Mouse (Mus musculus) ZHBTc4 (cell line): ENCODE measurements at regions not wholly inside any gene's neighbourhood (a gene's known extent, or its start where the extent isn't known, plus 50 kb on each side); places are given as distances from the start of the nearest gene placed in this dataset.

Source experiments
- DNase-seq: peaks from one replicate; pipeline ENCODE4 v3.0.0-alpha.2; 2011; ENCODE audit warnings: low read depth, low spot score

DNA sequence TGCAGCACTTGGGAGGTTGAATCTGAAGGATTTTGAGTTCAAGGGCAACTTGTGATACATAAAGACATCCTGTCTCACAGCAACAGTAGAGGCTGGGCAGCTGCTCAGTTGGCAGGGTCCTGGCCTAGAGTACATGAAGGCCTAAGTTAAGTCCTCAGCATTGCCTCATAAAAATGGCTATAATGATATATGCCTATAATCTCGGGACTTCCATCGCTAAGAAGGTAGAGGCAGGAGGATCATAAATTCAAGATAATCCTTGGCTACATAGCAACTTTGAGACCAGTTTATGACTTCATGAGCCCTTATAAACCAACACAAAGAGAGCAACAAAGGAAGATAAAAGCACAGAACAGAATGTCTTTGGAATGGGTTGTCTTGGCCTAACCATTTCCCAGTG, 570.0 kb upstream of the Auts2 start:
- no peak for DNase-seq

DNA sequence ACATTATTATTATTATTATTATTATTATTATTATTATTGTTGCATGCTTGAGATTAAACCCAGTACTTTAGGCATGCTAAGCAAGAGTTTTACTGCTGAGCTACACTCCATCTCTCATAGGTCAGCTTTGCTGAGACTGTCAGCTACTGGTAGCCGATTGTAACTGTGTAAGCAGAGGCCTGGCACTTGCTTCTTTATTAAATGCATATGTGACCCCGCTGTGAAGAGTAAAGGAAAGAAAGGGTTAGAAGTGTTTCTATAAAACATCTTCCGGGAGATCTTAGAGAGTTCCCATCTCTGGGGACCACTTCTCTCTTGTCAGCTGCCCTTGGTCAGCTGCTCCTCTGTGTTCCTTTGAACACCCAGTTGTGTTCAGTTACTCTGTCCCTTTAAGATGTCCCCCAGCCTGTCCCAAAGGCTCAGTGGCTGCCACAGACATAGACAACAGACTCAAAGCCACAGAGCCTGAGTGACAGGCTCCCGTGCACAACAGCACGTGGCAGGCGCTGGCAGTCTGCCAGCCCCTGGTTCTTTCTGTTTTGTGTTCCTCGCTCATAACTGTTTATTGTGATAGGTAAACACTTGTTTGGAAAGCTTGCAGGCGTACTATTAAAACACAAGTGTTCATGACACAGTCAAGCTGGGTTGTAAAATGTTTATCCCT, 563.7 kb upstream of the Auts2 start:
- DNase-seq = no peak

DNA sequence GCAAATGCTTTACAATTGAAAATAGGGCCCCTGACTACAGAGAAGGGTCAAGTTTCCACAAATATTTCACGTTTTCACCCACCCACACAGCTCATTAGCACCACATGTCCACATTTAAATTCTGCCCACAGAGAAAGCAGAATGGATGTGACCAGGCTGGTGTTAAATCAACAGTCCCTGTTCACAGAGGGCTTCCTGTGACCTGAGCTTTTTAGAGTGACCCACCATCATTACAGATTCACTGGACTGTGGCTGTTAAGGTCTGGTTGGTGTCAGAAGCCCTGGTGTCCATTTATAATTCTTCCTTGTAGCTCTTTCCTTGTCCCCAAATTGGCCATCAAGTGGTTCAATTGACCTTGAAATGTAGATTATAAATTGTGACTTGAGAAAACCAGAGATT, 553.2 kb upstream of the Auts2 start:
- no peak for DNase-seq

DNA sequence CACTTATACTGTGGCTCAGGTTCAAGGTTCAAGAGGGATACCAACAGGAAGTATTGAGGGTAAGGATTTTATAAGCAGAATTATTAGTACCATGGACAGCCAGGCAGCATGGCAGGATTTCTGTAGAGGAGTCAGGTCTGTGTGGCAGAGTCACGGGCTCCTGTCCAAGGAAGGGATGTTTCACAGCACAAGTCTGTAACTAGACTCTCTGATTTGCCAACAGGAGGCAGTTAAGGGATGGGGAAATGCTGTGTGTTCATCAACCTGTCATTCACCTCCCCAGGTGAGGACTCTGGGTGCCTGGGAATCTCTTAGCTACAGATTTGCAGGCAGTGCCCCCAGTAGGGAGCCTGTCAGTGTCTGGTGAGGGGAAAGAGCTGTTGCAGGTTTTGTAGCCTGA, 541.7 kb upstream of the Auts2 start:
- DNase-seq = no peak

DNA sequence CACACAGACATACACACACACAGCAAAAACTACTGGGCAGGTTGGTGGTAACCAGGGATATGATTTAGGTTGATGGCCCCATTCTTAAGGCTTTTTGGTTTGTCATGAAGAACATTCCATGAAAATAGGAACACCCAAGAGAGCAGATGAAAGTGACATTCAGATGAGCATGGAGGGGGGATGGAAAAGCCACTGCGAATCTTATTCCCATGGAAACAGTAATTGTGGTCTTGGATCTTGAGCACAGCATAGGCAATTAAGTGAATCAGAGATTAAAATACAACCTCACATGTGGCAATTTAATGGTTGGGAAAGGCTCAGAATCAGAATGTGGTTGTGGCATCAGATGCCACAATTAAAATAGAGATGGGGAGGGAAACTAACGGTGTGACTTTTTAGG, 537.6 kb upstream of the Auts2 start:
- DNase-seq = no peak

DNA sequence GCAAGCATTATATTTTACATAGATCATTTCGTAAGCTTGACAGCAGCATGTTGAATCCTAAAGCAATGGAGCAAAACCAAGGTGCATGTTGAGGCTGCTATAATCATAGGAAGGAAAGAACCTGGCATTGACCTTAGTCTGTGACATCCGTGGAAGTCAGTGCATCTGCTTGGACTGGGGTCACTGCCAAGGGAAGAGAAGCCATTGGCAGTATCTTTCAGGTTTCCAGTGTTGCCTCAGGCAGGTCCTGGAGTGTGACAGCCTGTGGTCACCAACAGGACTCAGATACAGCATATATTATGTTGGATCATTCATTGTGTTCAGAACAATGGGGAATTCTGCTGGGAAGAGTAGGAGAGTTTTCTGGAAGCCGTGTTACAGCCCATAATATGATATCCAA, 535.8 kb upstream of the Auts2 start:
- no peak for DNase-seq

DNA sequence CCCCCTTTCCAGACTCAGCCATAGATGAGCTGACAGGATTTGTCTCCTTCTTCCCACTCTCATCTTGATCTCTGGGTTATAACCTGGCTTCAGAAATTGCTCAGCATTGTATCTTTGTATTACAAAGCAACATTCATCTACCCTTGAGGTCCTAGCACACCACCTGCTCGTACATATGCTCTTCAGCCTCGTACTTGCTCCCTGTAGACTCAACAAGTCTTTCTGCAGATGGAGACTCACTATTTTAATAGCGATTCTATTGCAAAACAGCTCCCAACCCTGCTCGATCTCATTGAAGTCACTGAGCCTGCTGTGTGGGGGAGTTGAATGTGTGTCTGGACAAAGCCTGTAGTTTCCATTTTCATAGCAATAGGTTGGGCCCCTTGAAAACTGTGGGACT, 535.2 kb upstream of the Auts2 start:
- no peak for DNase-seq

DNA sequence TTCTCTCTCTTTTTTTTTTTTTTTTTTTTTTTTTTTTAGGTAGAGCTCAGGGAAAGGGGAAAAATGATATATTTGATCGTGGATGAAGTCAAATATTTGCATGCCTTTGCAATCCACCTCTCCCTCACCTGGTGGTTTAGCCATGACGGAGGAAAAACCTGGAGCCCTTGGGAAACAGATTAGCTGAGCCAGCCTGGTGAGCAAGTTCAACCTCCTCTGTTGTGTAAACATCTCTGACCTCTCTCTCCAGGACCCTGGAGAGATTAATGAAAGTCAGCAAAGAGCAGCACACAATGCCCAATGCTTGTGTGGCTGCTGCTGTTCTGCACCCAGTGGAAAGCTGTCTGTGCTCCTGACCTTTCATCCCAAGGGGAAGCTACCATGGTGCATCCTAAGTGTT, 530.2 kb upstream of the Auts2 start:
- no peak for DNase-seq

DNA sequence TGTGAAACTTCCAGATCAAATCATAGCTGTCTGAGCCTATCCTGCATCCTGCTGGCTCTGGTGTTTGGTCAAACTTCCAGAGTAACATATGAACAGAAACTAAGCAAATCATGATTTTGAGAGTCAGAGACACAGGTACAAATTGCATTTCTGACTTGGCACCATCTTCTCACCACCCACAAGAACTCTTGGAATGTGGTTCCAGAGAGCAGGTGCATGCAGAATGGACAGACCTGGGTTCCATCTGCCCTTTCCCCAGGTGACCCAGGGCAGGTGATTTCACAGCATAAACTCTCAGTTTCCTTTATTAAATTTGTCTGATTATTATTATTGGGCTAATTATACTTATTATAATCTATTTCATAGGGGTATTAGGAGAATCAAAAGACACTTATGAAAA, 527.0 kb upstream of the Auts2 start:
- DNase-seq = no peak

DNA sequence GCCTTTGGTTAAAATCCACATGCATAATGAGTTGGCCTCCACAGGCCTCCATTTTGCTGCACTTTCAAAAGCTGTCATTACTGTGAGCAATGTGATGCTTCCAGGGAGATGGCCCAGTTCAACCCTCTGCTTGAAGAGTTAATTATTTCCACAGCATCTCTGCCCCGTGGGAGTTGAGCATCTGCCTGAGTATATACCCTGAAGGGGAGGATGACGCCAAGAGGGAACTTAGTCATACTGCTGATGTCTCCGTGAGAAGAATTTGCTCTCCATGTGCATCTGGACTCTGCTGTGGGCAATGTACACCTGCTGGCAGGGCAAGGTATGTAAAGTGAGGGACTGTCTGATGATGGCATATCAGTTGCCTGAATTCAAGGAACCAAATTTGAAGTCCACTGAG, 519.3 kb upstream of the Auts2 start:
- DNase-seq = no peak

DNA sequence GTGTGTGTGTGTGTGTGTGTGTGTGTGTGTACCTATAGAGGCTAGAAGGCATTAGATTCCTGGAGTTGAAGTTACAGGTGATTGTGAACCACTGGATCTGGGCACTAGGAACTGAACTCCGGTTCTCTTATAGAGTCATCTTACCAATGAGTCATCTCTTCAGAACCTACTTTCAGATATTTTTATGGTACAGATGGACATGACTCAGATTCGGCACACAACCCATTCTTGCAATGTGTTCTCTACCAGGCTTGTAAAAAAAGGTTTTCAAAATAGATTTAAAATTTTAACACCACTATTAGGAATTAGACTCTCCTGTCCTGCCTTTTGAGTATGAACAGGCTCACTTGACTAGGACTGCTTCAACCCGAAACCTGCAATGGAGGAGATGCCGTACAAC, 504.3 kb upstream of the Auts2 start:
- no peak for DNase-seq

DNA sequence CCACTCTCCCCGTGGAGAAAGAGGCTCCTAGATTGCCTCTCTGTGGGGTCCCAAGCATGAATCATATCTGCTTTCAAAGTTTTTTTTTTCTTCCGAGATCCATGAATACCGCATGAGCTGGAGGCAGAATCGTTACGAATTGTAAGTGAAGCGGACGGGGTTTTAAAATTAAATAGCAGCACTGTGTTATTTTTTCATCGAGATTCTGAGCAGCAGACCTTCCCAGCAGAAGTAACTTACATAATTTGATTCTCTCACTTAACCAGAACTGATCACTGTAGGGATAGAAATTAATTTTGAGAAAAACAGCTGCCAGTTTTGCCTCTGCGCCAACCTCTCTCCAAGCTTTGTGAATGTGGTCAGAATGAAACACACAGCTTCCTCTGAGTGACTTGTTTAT, 502.5 kb upstream of the Auts2 start:
- no peak for DNase-seq

DNA sequence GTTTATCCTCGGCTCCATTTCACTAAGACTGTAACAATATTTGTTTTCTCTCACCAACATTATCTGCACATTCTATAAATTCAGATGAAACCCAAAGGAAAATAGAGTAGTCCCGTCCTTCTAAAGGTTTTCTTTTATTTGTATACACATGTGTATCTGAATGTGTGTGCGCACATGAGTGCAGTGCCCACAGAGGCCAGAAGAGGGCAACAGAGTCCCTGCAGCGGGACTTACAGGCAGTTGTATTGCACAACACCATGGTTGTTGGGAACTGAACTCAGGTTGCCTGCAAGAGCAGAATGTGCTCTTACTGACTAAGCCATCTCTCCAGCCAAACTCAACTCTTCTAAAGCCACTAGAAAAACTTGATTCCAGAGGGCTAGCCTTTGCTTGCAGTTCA, 484.4 kb upstream of the Auts2 start:
- DNase-seq = peak; percentile 56

DNA sequence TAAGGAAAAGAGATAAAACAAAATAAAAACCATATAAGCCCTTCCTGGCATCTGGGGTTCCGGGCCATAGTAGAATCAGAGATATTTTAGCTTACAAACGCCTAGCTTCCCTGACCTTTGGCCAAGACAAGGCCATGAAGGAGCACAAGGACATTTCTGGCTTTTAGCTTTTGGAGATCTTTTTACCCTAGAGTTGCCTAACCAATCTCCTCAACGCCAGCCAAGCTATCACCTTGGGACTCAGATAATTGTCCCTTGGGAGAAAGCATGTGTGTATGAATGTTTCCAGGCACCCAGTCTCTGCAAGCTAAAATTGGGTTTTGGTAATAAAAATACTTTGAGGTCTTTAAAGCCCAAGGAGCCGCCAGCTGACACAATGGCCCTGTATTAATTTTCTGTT, 482.0 kb upstream of the Auts2 start:
- DNase-seq = no peak

DNA sequence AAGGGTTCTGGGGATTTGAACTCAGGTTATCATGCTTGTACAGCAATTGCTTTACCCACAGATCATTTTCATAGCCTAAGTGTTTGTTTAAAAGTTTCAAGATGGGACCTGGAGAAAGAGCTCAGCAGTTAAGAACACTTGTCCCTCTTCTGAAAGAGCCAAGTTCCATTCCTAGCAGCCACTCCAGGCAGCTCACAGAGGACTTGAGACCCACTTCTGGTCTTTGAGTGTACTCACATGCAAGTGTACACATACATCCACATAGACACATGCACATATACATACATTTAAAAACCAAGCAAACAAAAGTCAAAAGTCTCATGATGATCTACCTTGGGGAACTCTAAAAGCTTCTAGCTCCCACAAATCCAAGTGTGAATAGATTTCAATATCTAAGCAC, 477.7 kb upstream of the Auts2 start:
- DNase-seq = no peak

DNA sequence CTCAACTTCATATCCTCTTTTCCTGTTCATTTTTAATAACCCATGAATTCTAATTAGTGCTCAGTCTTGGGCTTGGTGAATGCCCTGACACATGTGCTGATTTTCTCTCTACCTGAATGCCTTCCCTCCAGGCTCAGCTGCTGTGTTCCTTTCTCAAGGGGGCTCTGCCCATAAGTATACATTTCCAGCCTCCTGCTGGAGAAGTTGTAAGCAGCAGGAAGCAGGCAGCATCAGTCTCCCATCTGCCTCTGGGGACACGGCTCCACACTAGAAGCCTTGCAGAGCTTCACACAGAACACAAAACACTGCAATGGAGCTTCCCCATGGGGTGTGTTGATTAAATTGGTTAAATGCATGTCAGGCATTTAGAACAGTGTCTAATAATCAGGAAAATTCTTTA, 477.0 kb upstream of the Auts2 start:
- DNase-seq = no peak

DNA sequence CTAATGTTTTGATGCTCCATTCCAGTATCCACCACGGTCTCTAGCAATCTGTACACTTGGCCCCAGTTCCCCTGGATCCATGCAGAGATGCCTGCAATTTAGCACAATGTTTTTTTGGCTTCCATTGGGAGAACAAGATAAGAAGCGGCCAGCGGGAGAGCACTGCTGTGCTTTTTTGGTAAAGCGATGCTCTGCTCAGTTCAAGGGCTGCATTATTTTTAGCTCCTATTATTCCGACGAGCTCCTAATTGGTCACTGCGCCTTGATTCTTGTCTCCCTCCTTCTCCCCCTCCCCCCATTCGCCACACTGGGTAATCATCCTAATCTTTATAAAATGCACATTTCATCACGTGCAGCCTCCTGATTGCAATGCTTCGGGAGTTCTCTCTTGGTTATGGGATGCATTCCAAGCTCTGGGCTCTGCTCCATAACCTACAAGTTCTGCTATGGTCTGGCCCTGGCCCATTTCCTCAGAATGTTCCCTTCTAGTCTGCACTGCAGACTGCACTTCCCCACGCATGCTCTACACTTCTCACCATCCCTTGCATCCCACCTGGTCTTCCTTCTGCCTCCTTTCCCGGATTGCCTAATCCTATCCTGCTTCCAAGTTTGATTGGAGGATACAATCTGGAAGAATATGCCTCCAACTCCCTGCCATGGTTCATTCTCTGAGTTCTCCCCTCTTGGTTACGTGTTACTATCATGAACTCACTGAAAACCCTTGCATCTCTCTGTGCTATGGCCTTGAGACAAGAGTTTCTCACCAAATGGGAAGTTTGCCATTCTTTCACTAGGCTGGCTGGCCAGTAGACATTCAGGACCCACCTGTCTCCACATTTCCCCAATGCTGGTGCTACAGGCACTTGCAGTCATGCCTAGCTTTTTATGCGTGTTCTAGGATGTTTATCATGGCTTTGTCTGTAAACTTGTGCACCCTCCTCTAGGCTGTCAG, 467.8 kb upstream of the Auts2 start:
- DNase-seq = no peak

DNA sequence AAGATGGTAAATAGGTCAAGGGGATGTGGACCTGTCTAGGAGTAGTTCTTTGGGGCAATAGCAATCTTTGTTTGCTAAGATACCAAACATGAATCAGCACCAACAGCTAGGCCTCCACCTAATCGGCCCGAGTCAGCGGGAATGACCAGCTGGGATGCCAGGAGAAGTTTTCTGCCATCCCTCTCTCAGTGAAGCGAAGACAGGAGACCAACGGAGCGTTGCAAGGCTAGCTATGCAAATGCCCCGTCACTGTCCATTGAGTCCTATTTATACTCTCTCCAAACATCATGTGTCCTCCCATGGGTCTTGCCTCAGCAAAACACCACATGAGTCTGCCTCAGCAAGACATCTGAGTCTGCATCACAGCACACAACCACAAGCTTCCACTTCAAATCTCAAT, 439.7 kb upstream of the Auts2 start:
- no peak for DNase-seq

DNA sequence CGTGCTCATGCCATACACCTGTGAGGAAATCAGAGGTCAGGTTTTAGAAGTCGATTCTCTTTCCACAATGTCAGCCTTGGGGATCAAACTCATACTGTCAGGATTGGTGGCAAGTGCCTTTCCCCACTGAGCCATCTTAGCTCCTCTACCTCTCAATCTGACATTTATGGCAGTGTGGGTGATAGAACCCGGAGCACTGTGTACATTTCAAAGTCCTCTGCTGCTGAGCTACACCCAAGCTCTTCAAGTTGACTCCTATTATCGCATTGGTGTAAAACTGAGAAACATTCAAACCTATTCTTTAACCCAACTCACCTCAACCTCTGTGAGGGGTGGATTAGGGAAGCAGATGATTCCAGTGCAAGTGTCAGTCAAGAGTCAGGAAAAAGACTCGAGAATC, 435.9 kb upstream of the Auts2 start:
- DNase-seq = no peak

DNA sequence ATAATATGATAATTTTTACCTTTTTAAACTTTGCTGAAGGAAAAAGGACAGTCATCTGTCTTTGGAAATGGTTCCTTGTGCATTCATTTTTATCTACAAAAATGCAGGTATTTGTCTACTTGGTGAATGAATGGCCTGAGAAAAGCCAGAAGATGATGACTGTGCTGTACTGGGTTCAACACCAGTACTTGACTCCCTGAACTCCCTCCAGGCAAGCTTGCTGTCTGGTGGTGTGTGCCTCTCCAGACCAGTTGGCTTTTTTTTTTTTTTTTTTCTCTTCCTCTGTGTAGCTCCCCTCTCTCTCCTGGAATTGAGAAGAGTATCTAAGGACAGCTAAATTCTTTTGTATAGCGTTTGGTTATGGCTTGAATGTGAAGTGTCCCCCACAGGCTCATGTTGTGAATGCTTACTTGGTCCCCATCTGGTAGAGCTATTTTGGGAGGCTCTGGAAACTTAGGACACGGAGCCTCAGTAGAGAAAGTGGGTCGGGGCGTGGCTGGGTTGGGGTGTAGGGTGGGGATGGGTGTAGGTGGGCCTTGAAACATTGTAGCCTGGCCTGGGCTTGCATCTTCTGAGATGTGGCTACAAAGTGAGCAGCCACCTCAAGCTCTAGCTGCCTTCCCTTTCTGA, 432.3 kb upstream of the Auts2 start:
- DNase-seq = no peak

DNA sequence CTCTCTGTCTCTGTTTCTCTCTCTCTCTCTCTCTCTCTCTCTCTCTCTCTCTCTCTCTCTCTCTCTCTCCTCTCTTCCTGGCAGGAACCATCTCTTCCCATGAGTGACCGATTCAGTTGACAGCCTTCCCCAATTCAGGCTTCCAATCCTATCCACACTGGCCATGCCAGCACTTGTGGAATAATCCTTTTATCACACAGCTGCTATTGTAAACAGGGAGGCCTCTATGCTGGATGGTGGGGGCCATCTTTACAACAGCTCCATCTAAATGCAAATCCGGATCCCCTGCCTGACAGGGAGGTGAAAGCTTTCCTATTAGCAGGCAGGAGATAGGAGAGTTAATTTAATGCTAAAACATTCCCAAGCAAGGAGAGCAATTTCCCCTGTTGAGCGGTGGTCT, 431.7 kb upstream of the Auts2 start:
- no peak for DNase-seq

DNA sequence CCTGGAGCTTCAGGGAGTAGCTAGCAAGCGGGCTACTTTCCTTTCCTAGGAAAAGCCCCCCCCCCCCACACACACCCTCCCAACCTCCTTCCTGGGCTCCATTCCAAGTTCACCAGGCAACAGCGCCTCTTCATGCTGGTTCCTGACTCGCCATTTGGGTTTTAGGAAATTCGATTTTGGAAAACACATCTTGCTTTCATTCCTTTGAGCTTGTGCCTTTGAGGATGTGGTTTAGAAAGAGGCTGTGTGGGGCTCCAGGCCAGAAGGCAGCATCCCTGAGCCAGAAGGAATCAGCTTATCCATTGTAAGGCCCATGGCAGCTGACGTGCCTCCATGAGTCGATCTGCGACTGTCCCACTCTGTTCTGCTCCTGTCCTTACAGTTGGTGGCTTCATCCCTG, 427.9 kb upstream of the Auts2 start:
- no peak for DNase-seq

DNA sequence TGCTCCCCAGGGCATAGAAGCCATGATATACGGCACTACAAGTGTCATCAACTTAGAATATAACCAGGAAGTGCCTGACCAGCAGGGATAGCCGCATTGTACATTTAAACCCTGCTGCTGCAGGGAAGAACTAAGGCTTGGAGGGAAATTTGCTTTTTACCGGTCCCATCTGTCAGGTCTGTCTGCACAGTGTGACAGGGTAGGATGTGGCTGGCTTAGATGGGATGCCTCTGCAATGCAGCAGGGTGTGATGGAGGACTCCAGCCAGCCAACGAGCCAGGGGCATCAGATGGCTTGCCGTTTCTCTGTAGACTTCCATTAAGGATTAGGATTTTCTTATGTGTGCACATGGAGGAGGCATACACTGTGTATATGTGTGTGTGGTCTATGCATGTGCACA, 426.2 kb upstream of the Auts2 start:
- no peak for DNase-seq
